Mouse (Mus musculus): ENCODE results near the gene 9230110F15Rik.
"Not testable (repeated sequence)": the region's sequence is repeated elsewhere in the genome, so short reads cannot be mapped to it uniquely, and the experiment has no call there.

9230110F15Rik gene

DNA sequence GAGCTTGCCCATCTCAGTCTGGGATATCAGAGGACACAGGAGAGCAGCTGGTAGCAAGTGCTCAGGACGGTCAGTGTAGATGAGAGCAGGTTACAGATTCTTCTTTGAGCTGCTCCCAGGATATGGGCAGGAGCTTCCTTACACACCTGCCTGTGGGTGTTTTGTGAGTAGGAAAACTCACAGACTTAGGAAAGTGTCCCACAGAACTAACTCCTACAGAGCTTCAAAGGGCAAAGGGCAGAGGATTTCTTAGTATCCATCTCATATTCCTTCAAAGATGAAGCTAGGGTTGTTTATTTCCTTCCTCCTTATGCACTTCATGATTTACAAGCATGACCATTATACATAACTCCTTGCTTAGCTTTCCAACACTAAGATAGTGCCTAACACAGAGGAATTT, at the start of gene 9230110F15Rik:
Gene 9230110F15Rik, minus strand, starts transcription at position 101 of the 400 bp plus-strand sequence.
- DNase-seq (ENCODE audit: extremely low read depth, low read depth): no peak

DNA sequence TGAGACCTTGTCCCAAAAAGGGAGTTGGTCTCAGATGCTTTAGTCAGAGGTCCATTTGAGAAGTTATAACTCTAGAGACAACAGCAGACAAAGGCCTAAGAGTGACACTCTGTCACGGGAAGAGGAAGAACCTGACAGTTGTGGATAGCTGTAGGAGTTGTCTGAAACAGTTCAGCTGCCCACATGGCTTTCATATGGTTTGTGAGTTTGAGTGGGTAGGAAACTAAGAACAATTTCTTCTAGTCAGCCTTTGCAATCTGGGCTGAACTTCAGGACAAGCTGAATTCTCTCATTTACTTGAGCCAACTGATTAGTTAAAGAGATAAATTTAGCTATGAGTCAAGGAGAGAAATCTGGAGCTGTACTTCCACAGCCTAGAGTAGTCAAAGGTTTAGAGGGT, 49.2 kb upstream of the 9230110F15Rik start:
- DNase-seq (ENCODE audit: extremely low read depth, low read depth): not testable (repeated sequence)

DNA sequence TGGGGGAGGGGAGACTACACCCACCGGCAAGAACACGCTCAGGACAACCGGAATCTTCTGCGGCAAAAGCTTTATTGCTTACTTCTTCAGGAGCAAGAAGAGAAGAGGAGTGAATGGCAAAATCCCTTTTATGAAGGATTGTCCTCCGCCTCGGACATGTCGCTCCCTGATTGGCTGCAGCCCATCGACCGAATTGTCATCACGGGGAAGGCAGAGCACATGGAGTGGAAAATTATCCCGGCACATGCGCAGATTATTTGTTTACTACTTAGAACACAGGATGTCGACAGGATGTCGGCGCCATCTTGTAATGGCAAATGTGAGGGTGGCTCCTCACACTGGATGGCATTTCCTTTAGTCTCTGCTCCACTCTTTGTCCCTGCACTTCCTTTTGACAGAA, 26.1 kb downstream of the 9230110F15Rik start:
- DNase-seq (ENCODE audit: extremely low read depth, low read depth): not testable (repeated sequence)

DNA sequence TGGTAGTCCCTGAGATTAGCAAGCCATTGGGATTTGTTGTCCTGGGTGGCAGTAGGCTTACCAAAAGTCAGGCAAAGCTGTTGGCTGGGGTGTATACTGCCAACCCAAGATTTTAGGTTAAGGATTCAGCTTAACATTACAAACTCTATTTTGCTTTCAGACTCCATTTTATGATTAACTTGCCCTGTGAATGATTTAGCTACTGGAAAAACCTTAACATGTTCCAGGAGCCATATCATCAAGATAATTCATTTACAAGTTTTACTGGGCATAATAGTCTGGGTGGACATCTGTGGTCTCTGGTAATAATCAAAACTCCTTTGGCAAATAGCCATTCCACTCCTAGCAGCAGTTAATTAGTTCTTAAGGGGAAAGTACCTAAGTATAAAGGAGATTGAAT, 45.8 kb downstream of the 9230110F15Rik start:
- DNase-seq (ENCODE audit: extremely low read depth, low read depth): no peak

DNA sequence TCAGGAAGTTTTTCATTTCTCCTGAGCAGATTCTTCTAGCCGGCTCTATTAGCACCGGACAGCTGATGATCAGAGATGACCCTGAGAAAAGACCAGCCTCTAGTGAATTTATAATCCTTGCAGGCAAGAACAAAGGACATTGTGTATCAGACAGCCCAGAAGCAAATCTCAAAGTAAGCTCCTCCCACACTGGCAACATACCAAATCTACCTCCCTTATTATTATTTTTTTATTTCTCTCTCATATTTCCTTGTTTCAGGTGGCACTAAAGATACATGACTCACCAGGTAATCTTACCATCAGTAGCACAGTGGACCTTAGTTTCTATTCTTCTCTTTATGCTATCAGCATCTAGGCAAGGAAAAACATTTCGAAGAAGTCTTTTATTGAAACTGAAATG, 53.9 kb downstream of the 9230110F15Rik start, which contains the start of the genes Gm27235 and D730048I06Rik:
Gene Gm27235, minus strand, starts transcription at position 101 of the 400 bp plus-strand sequence.
Gene D730048I06Rik, minus strand, starts transcription at position 112 of the 400 bp plus-strand sequence.
- DNase-seq (ENCODE audit: extremely low read depth, low read depth): no peak
